Mouse (Mus musculus) liver, postnatal 0 days (tissue): ENCODE data around the gene Gpbp1l1. TPM values are rescaled to one million over a fixed set of nuclear protein-coding genes. Genes with fewer than 3 reads are reported as not detected.

Source experiments
- ATAC-seq: fragments of 200-750 bp; cut with Nextera tagmentation; 2 replicates; pipeline ENCODE4 v1.8.0; 2017; ENCODE audit warnings: mild to moderate bottlenecking, moderate library complexity
- DNase-seq: peaks from one replicate; pipeline ENCODE4 v3.0.0-alpha.2; 2016
- H3K27ac ChIP-seq: fragments of 300-500 bp; sonication (generic); 2 replicates; pipeline ENCODE4 v1.5.1; 2014; ENCODE audit warnings: antibody characterized with exemption, moderate library complexity, mild to moderate bottlenecking, low read depth
- H3K27me3 ChIP-seq: fragments of 300-500 bp; sonication (generic); 2 replicates; pipeline ENCODE4 v1.6.1; 2014; ENCODE audit warnings: low read length, control low read depth, mixed read lengths; ENCODE audit not compliant: insufficient read depth
- H3K36me3 ChIP-seq: fragments of 300-500 bp; sonication (generic); replicated peaks from 2 replicates; pipeline ENCODE4 v1.6.1; 2014; ENCODE audit warnings: mild to moderate bottlenecking, control low read depth, low read length, moderate library complexity, mixed read lengths; ENCODE audit not compliant: insufficient read depth
- H3K4me1 ChIP-seq: fragments of 300-500 bp; sonication (generic); 2 replicates; pipeline ENCODE4 v1.6.1; 2014; ENCODE audit warnings: antibody characterized with exemption, mild to moderate bottlenecking, control low read depth; ENCODE audit not compliant: insufficient read depth
- H3K4me2 ChIP-seq: fragments of 300-500 bp; sonication (generic); 2 replicates; pipeline ENCODE4 v1.6.1; 2014; ENCODE audit warnings: low read depth, mild to moderate bottlenecking, low read length, moderate library complexity, mixed read lengths
- H3K4me3 ChIP-seq: fragments of 300-500 bp; sonication (generic); 2 replicates; pipeline ENCODE4 v1.5.1; 2014; ENCODE audit warnings: low read depth, low read length
- H3K9ac ChIP-seq: fragments of 300-500 bp; sonication (generic); replicated peaks from 2 replicates; pipeline ENCODE4 v1.6.1; 2014; ENCODE audit warnings: mild to moderate bottlenecking, moderate library complexity
- H3K9me3 ChIP-seq: fragments of 300-500 bp; sonication (generic); 2 replicates; pipeline ENCODE4 v1.6.1; 2016; ENCODE audit warnings: mild to moderate bottlenecking, control low read depth, low read length, mixed read lengths
- CTCF ChIP-seq: sonication (generic); IDR thresholded peaks from 2 replicates; pipeline ENCODE4 v1.5.1; 2016; ENCODE audit warnings: antibody characterized with exemption, low read depth
- EP300 ChIP-seq: IDR thresholded peaks from 2 replicates; pipeline ENCODE4 v1.6.1; 2016; ENCODE audit warnings: antibody characterized with exemption, low read depth, mild to moderate bottlenecking
- WGBS: fragments of 180-500 bp; shearing (Covaris S2); extraction: QIAGEN DNeasy Blood & Tissue Kit; methylation state at CpG from one replicate; pipeline ENCODE4 v1.1.7; 2014; ENCODE audit not compliant: insufficient replicate concordance; 5-methylcytosine and 5-hydroxymethylcytosine counted together
- polyA plus RNA-seq: library from polyadenylated mRNA; unstranded; fragments of >200 nt; fragmentation: Nextera tagmentation; extraction: Ambion mirVana; gene quantifications from 2 replicates; pipeline ENCODE4 v1.2.1, GENCODE M21; 2015

The Gpbp1l1 gene
- polyA plus RNA-seq, 1 experiment from 2014 or later, result 16.2 TPM

GRCm38 (mm10) chr4:116555413-116556300 is 1.8 kb upstream of the Gpbp1l1 start, which contains the start of gene Tmem69:
Tmem69 (minus strand) TSS chr4:116555936.
- TF ChIP-seq CTCF (no peak), EP300 (no peak)
- peak; percentile 84 for DNase-seq

GRCm38 (mm10) chr4:116556561-116557305 is 725 bp upstream of the Gpbp1l1 start:
- under 1% methylated on average over 28 of the region's 28 CpGs for WGBS
- H3K27me3 ChIP-seq, result no peaks in the 10 kb centered on the region
- peak overlapping the region; percentile 87 for H3K4me3 ChIP-seq
- ATAC-seq, result peak; percentile 92
- H3K9ac ChIP-seq, result peak overlapping the region; percentile 90
- H3K4me1 ChIP-seq, result peaks cover 10% of the 10 kb centered on the region
- peak; percentile 95 for DNase-seq
- peak overlapping the region; percentile 88 for H3K4me2 ChIP-seq
- no peaks in the 10 kb centered on the region for H3K9me3 ChIP-seq
- peak overlapping the region; percentile 91 for H3K27ac ChIP-seq
- TF ChIP-seq EP300 (no peak), CTCF (no peak)
- H3K36me3 ChIP-seq, result peaks cover 7% of the 10 kb centered on the region; the same call in 1 of the 2 replicates

More at GRCm38 (mm10) chr4:116555413-116556300, 1.8 kb upstream of the Gpbp1l1 start, which contains the start of gene Tmem69:
- no peaks in the 10 kb centered on the region for H3K27me3 ChIP-seq
- peak within 1 kb of the TSS; percentile 91 for H3K27ac ChIP-seq
- H3K9me3 ChIP-seq, result no peaks in the 10 kb centered on the region
- no peak for ATAC-seq
- 3% methylated on average over 23 of the region's 23 CpGs for WGBS
- H3K9ac ChIP-seq, result peak within 1 kb of the TSS; percentile 90
- H3K4me2 ChIP-seq, result peak within 1 kb of the TSS; percentile 88
- peaks cover 5% of the 10 kb centered on the region; the same call in 1 of the 2 replicates for H3K4me1 ChIP-seq
- H3K4me3 ChIP-seq, result peak within 1 kb of the TSS; percentile 87
- peaks cover 7% of the 10 kb centered on the region; the same call in 1 of the 2 replicates for H3K36me3 ChIP-seq

GRCm38 (mm10) chr4:116558151-116558882 is 859 bp downstream of the Gpbp1l1 start:
- ATAC-seq, result no peak
- Histone ChIP-seq H3K9me3 (no peaks in the 10 kb centered on the region), H3K4me1 (peaks cover 13% of the 10 kb centered on the region), H3K4me2 (peak overlapping the region; percentile 88), H3K9ac (peak overlapping the region; percentile 90), H3K36me3 (peaks cover under 1% of the 10 kb centered on the region), H3K27me3 (no peaks in the 10 kb centered on the region), H3K4me3 (peak overlapping the region; percentile 87), H3K27ac (peak overlapping the region; percentile 91)
- no peak for TF ChIP-seq CTCF
- 0 out of 2 replicates have a peak, but pooled peaks have one; percentile 20 for TF ChIP-seq EP300
- 1% methylated on average over 15 of the region's 15 CpGs for WGBS
- DNase-seq, result no peak

DNA sequence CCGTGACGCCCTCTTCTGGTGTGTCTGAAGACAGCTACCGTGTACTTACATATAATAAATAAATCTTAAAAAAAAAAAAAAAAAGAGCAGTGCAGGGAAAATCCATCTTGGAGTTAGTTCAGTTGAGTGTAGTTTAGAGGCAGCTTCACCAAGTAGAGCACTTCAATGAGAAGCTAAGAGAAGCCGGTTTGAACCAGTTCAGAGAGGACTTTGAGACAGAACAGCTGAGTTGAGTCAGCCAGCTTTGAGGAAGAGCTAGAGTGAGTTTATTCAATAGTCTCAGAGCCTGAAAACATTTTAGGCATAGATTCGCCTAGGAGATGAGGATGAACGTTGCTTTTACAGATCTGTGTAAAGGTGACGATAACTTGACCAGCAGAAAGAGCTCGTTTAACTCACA is 38.3 kb downstream of the Gpbp1l1 start:
- ATAC-seq (no peak), DNase-seq (no peak)
- Histone ChIP-seq H3K27me3 (no peaks in the 10 kb centered on the region), H3K4me1 (peaks cover 17% of the 10 kb centered on the region), H3K4me3 (no peak overlapping the region), H3K9ac (no peak overlapping the region), H3K36me3 (peaks cover 33% of the 10 kb centered on the region), H3K9me3 (no peaks in the 10 kb centered on the region), H3K4me2 (no peak overlapping the region), H3K27ac (no peak overlapping the region)
- TF ChIP-seq CTCF, result no peak
- TF ChIP-seq EP300, result no peak
- WGBS, result 82% methylated on average over 8 of the region's 8 CpGs

- H3K27ac ChIP-seq, result peak within 1 kb of the TSS; percentile 86
- peak within 1 kb of the TSS; percentile 81 for H3K4me3 ChIP-seq
- ATAC-seq, result no peak
- no peaks in the 10 kb centered on the region for H3K9me3 ChIP-seq
- TF ChIP-seq CTCF (no peak), EP300 (no peak)
- DNase-seq, result no peak
- H3K4me2 ChIP-seq, result peak within 1 kb of the TSS; percentile 97
- 34% methylated on average over 5 of the region's 5 CpGs for WGBS
- peak within 1 kb of the TSS; percentile 82 for H3K9ac ChIP-seq
- no peaks in the 10 kb centered on the region for H3K27me3 ChIP-seq
- H3K36me3 ChIP-seq, result peaks cover 33% of the 10 kb centered on the region
- H3K4me1 ChIP-seq, result peaks cover 17% of the 10 kb centered on the region
Measured at GRCm38 (mm10) chr4:116596379-116596778, 38.9 kb downstream of the Gpbp1l1 start, which contains the start of gene Ccdc17. Ccdc17 (plus strand) TSS chr4:116596654.
